Mouse (Mus musculus) lung, embryonic 14.5 days (tissue): ENCODE measurements around the gene Vps35. TPM values are rescaled to one million over a fixed set of nuclear protein-coding genes. Genes with fewer than 3 reads are reported as not detected.

ENCODE experiments used
- ATAC-seq: fragments of 200-750 bp; cut with Nextera tagmentation; 2 replicates; pipeline ENCODE4 v1.8.0; 2017; ENCODE audit warnings: mild to moderate bottlenecking, moderate TSS enrichment, moderate library complexity; ENCODE audit not compliant: insufficient read depth
- DNase-seq: peaks from one replicate; pipeline ENCODE4 v3.0.0-alpha.2; 2015
- H3K27ac ChIP-seq: fragments of 300-500 bp; sonication (generic); 2 replicates; pipeline ENCODE4 v1.5.1; 2014; ENCODE audit warnings: low read depth, mild to moderate bottlenecking, moderate library complexity
- H3K27me3 ChIP-seq: fragments of 300-500 bp; sonication (generic); 2 replicates; pipeline ENCODE4 v1.6.1; 2014; ENCODE audit warnings: low read length, control low read depth; ENCODE audit not compliant: insufficient read depth
- H3K36me3 ChIP-seq: fragments of 300-500 bp; sonication (generic); 2 replicates; pipeline ENCODE4 v1.6.1; 2014; ENCODE audit warnings: control low read depth; ENCODE audit not compliant: insufficient read depth
- H3K4me1 ChIP-seq: fragments of 300-500 bp; sonication (generic); 2 replicates; pipeline ENCODE4 v1.6.1; 2014; ENCODE audit warnings: antibody characterized with exemption, control low read depth; ENCODE audit not compliant: insufficient read depth
- H3K4me2 ChIP-seq: fragments of 300-500 bp; sonication (generic); 2 replicates; pipeline ENCODE4 v1.6.1; 2014; ENCODE audit warnings: mild to moderate bottlenecking
- H3K4me3 ChIP-seq: fragments of 300-500 bp; sonication (generic); 2 replicates; pipeline ENCODE4 v1.5.1; 2014; ENCODE audit warnings: low read depth, low read length
- H3K9ac ChIP-seq: fragments of 300-500 bp; sonication (generic); 2 replicates; pipeline ENCODE4 v1.6.1; 2014
- H3K9me3 ChIP-seq: fragments of 300-500 bp; sonication (generic); 2 replicates; pipeline ENCODE4 v1.6.1; 2016; ENCODE audit warnings: low read depth, low read length, control low read depth
- CTCF ChIP-seq: IDR thresholded peaks from 2 replicates; pipeline ENCODE4 v1.5.1; 2016; ENCODE audit warnings: antibody characterized with exemption, low read depth
- WGBS: fragments of 180-500 bp; shearing (Covaris S2); extraction: QIAGEN DNeasy Blood & Tissue Kit; methylation state at CpG from one replicate; pipeline ENCODE4 v1.1.7; 2014; 5-methylcytosine and 5-hydroxymethylcytosine counted together
- polyA plus RNA-seq: library from polyadenylated mRNA; unstranded; fragments of >200 nt; fragmentation: Nextera tagmentation; extraction: Ambion mirVana; gene quantifications from 2 replicates; pipeline ENCODE4 v1.2.1, GENCODE M21; 2014

Vps35 gene
- polyA plus RNA-seq, 1 experiment from 2014 or later, result 135 TPM

DNA sequence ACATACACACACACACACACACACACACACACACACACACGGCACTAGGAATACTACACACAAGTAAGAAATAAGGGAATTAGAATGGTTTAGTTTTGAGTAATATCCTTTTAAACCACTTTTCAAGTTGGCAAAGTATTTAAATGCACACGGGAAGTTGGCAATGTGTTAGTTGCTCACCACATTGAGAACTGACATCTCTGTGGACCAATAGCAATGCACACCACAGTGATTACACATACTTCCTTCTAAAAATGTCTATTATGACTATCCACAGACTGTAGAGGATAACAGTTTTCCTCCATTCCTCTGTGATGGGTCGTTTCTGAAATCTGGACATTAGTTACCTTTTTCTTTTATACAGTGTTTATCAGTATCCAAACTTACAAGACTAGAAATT, 23.5 kb upstream of the Vps35 start:
- Histone ChIP-seq H3K36me3 (no peaks in the 10 kb centered on the region), H3K4me3 (no peak overlapping the region), H3K27ac (no peak overlapping the region), H3K9me3 (peaks cover 6% of the 10 kb centered on the region), H3K27me3 (no peaks in the 10 kb centered on the region), H3K4me2 (no peak overlapping the region), H3K4me1 (no peaks in the 10 kb centered on the region), H3K9ac (no peak overlapping the region)
- no peak for ATAC-seq
- 78% methylated on average over 3 of the region's 3 CpGs for WGBS
- DNase-seq, result no peak
- TF ChIP-seq CTCF, result no peak

DNA sequence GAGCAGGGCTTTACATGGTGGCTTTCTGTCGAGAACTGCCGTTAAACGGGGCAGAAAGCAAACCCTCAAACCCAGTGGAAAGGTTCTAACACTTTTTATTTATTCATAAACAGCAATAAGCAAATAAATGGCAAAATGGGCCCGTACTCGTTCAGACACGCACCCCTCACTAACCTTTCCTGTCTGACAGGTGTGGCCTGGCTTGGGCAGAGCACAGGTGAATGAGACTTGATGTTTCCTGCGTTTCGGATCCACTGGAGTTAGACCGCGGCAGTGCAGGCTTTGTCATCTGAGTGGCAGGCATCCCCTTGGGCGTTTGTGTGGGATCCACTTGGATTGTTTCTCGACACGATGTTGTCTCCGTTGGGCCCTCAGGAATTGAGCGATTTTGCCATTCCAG, 22.4 kb upstream of the Vps35 start:
- 82% methylated on average over 15 of the region's 15 CpGs for WGBS
- H3K36me3 ChIP-seq, result no peaks in the 10 kb centered on the region

DNA sequence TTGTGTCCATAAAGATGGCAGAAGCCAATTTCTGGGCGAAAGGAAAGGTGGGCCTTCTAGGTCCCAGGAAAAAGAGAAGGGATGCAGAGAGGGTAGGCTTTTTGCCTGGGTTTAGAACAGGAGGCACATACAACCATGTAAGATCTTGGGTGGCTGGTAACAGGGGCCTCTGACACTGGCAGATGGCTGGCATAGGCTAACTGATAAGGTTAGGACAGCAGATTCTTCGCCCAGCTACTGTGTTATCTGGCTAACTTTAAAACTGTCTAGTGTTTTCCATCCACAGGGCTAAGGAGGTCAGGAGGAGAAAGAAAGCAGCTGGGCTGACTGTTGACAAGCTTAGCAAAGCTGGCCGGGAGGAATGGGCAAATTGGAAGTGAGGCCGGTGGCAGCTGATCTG, 18.9 kb upstream of the Vps35 start:
- H3K27me3 ChIP-seq, result no peaks in the 10 kb centered on the region
- WGBS, result 79% methylated on average over 4 of the region's 4 CpGs
- H3K27ac ChIP-seq, result no peak overlapping the region
- H3K4me3 ChIP-seq, result no peak overlapping the region
- no peak for TF ChIP-seq CTCF
- no peaks in the 10 kb centered on the region for H3K36me3 ChIP-seq
- no peak for DNase-seq
- no peak overlapping the region for H3K9ac ChIP-seq
- no peak for ATAC-seq
- H3K4me2 ChIP-seq, result no peak overlapping the region
- peaks cover 8% of the 10 kb centered on the region for H3K9me3 ChIP-seq
- H3K4me1 ChIP-seq, result no peaks in the 10 kb centered on the region

More for the DNA sequence above, 22.4 kb upstream of the Vps35 start:
- H3K4me1 ChIP-seq, result no peaks in the 10 kb centered on the region
- H3K27ac ChIP-seq, result no peak overlapping the region
- no peak for TF ChIP-seq CTCF
- no peak overlapping the region for H3K9ac ChIP-seq
- peaks cover 8% of the 10 kb centered on the region for H3K9me3 ChIP-seq
- ATAC-seq (no peak), DNase-seq (no peak)
- no peaks in the 10 kb centered on the region for H3K27me3 ChIP-seq
- H3K4me2 ChIP-seq, result no peak overlapping the region
- no peak overlapping the region for H3K4me3 ChIP-seq

DNA sequence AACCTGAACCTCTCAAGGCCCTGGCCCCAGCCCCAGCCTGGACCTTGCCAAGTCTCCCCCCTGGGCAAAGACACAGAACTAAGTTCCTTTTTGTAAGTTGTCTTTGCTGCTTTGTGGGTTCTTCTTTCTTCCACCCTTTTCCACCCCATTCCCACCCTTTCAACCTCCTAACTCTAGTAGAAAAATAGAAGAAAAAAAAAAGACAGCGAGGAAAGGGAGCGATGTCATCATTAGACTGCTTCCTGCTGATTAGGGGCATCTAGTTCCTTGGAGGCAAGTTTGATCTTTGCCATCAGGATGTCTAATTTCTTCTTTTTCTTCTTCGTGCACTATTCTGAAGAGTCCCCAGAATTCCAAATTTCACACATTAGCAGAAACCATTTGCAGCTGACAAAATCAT, 13.4 kb upstream of the Vps35 start:
- DNase-seq (no peak), ATAC-seq (no peak)
- no peaks in the 10 kb centered on the region for H3K4me1 ChIP-seq
- H3K36me3 ChIP-seq, result peaks cover 9% of the 10 kb centered on the region
- H3K27ac ChIP-seq, result no peak overlapping the region
- TF ChIP-seq CTCF, result no peak
- WGBS, result 78% methylated on average over 3 of the region's 3 CpGs
- peaks cover under 1% of the 10 kb centered on the region; the same call in 1 of the 2 replicates for H3K9me3 ChIP-seq
- H3K4me3 ChIP-seq, result no peak overlapping the region
- no peak overlapping the region for H3K4me2 ChIP-seq
- H3K9ac ChIP-seq, result no peak overlapping the region
- H3K27me3 ChIP-seq, result no peaks in the 10 kb centered on the region

DNA sequence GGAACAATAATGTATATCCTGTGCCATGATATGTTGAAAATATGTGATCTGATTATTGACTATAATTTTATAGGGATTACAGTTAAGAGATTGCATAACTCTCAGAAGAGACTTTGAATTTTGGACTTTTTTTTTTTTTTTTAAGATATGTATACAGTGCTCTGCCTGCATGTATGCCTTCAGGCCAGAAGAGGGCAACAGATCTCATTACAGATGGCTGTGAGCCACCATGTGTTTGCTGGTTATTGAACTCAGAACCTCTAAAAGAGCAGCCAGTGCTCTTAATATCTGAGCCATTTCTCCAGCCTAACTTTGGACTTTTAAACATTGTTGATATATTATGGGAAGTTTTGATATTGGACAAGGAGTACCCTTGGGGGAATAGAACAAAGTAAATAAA, 12.1 kb upstream of the Vps35 start:
- peak; percentile 74 for TF ChIP-seq CTCF
- ATAC-seq (peak; percentile 68), DNase-seq (peak; percentile 78)
- no peaks in the 10 kb centered on the region for H3K9me3 ChIP-seq
- H3K9ac ChIP-seq, result no peak overlapping the region
- no peak overlapping the region for H3K4me2 ChIP-seq
- no peak overlapping the region for H3K27ac ChIP-seq
- H3K4me1 ChIP-seq, result no peaks in the 10 kb centered on the region
- H3K36me3 ChIP-seq, result peaks cover 22% of the 10 kb centered on the region
- H3K4me3 ChIP-seq, result no peak overlapping the region
- no peaks in the 10 kb centered on the region for H3K27me3 ChIP-seq

DNA sequence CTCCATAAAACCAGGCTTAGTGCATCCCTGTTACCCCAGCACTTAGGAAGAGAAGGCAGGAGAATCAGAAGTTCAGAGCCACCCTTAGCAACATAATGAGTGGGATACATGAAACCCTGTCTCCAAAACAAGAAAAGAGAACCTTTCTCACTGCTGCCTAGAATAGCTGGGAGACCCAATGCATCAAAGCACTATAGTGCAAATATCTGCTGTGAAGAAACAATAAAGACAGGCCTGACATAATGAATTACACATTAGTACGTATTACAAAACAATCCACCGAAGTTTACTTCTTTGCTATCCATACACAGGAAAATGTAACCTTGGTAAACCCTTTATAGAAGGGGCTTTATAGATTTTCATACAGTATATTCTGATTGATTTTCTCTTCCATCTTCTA, 9.0 kb upstream of the Vps35 start:
- Histone ChIP-seq H3K4me3 (no peak overlapping the region), H3K27me3 (no peaks in the 10 kb centered on the region), H3K9me3 (no peaks in the 10 kb centered on the region), H3K9ac (no peak overlapping the region), H3K4me2 (no peak overlapping the region), H3K36me3 (peaks cover 49% of the 10 kb centered on the region), H3K4me1 (no peaks in the 10 kb centered on the region), H3K27ac (no peak overlapping the region)
- TF ChIP-seq CTCF, result no peak
- WGBS, result 91% methylated on average over 2 of the region's 2 CpGs
- DNase-seq (no peak), ATAC-seq (no peak)

DNA sequence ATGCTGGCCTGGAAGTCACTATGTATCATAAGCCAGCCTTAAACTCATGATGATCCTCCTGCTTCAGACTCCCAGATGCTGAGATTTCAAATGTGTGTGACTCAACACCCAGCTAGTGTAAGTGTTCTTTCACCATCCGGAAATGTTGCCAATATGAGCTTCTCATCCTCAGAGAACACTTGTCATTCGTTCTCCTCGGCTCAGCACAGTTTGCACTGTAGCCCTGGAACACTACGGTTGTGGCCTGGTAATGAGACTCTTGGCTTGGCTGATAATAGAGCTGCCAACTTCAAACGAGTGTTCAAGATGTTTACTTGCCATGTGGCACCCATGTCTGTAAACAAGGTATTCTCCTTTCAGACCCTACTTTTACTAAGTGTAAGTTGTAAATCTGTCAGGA, 3.9 kb upstream of the Vps35 start:
- WGBS, result 84% methylated on average over 5 of the region's 5 CpGs
- Histone ChIP-seq H3K4me3 (no peak overlapping the region), H3K27me3 (no peaks in the 10 kb centered on the region), H3K9ac (no peak overlapping the region), H3K36me3 (peaks cover 69% of the 10 kb centered on the region), H3K4me2 (no peak overlapping the region), H3K9me3 (no peaks in the 10 kb centered on the region), H3K27ac (no peak overlapping the region), H3K4me1 (peaks cover 5% of the 10 kb centered on the region; the same call in 1 of the 2 replicates)
- no peak for TF ChIP-seq CTCF
- ATAC-seq (no peak), DNase-seq (no peak)

DNA sequence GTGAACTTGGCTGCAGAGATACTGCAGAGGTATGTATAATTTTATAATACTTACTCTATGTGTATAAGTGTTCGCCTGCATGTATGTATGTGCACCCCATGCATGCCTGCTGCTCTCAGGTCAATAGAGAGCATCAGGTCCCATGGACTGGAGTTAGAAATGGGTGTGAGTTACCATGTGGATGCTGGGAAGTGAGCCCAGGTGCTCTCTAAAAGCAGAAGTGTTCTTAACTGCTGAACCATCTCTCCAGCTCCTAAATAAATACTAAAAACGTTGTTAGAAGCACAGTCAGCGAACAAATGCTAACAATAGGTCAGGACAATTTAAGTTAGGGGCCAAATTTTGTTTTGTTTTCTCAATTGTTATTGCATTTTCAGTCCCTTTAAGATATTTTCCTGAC, 3.3 kb upstream of the Vps35 start:
- ATAC-seq (no peak), DNase-seq (no peak)
- TF ChIP-seq CTCF, result no peak
- WGBS, result 78% methylated on average over 3 of the region's 3 CpGs
- H3K4me2 ChIP-seq, result no peak overlapping the region
- no peaks in the 10 kb centered on the region for H3K9me3 ChIP-seq
- H3K27me3 ChIP-seq, result no peaks in the 10 kb centered on the region
- no peak overlapping the region for H3K4me3 ChIP-seq
- no peak overlapping the region for H3K27ac ChIP-seq
- H3K9ac ChIP-seq, result no peak overlapping the region
- H3K4me1 ChIP-seq, result peaks cover 7% of the 10 kb centered on the region
- H3K36me3 ChIP-seq, result peaks cover 63% of the 10 kb centered on the region
